Comparison of ENCODE assay signal across 24 mouse cellular contexts in the genomic region with DNA sequence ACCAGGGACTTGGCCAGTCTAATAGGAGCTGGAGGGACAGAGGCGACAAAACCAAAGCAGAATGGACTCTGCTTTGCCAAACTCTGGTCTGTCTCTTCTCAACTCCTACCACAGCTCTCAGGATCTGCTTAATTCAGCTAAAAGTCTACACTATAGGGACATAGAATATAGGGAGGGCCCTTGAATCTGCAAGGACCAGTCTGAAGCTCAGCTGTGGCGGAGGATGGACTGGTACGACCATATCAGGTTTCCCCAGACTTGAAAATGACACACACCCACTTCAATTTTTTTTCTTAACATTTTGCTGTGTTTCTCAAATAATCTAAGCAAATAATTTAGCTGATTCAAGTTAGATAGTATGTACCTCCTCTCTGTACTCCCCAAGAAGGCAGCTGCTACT.
DNase-seq lines count a peak whose midpoint lies in the region; ATAC-seq and TF ChIP-seq lines count a peak whose summit lies in the region.
"Had no signal": no experiment of that assay in that cellular context is flagged by ENCODE, and none has a peak within 500 bp of the region (broad histone marks: within the 10 kb centered on the region; RNA-seq: fewer than 3 reads in every experiment).

No protein-coding gene starts in this region.

- H3K36me3 ChIP-seq in liver, postnatal 0 days (replicated peaks; ENCODE audit: insufficient read depth, low read length), result peaks cover 54% of the 10 kb centered on the region
- peaks cover 66% of the 10 kb centered on the region for H3K36me3 ChIP-seq in liver, embryonic 13.5 days
- peaks cover 21% of the 10 kb centered on the region for H3K36me3 ChIP-seq in liver, embryonic 16.5 days (ENCODE audit: control insufficient read depth, insufficient read depth)

- no peak overlapping the region for H3K4me3 ChIP-seq in liver, postnatal 0 days (ENCODE audit: low read depth, low read length)
- H3K4me3 ChIP-seq in liver, embryonic 13.5 days (replicated peaks), result no peak overlapping the region
- no peak overlapping the region for H3K4me3 ChIP-seq in liver, embryonic 16.5 days (ENCODE audit: low read depth, low read length)
- H3K4me3 ChIP-seq: embryonic facial prominence, embryonic 12.5 days; embryonic facial prominence, embryonic 15.5 days; gastrocnemius, adult 2 months; hindbrain, embryonic 13.5 days had no signal

- TF ChIP-seq EP300 in liver, postnatal 0 days (IDR thresholded peaks at IDR 0.05; ENCODE audit: low read depth), result no peak

- H3K9me3 ChIP-seq in liver, postnatal 0 days (ENCODE audit: low read length), result no peaks in the 10 kb centered on the region
- no peaks in the 10 kb centered on the region for H3K9me3 ChIP-seq in liver, embryonic 13.5 days (replicated peaks)
- H3K9me3 ChIP-seq in liver, embryonic 16.5 days (replicated peaks; ENCODE audit: control insufficient read depth, low read length), result no peaks in the 10 kb centered on the region
- H3K9me3 ChIP-seq: embryonic facial prominence, embryonic 12.5 days; embryonic facial prominence, embryonic 15.5 days; hindbrain, embryonic 13.5 days had no signal

- ATAC-seq in liver, postnatal 0 days, result no peak
- ATAC-seq in erythroid progenitor cell, adult 5-6 weeks (replicated peaks; ENCODE audit: low FRiP score, poor library complexity, severe bottlenecking), result peak; percentile 52
- ATAC-seq in liver, embryonic 13.5 days (ENCODE audit: low read depth), result peak; percentile 89
- peak; percentile 83 for ATAC-seq in liver, embryonic 16.5 days (ENCODE audit: low read depth)
- ATAC-seq: activated CD4-positive, CD25-positive, alpha-beta regulatory T cell, adult 4 months; forebrain, embryonic 14.5 days; forebrain, postnatal 0 days; hindbrain, embryonic 16.5 days had no signal

- no peak for TF ChIP-seq CTCF in liver, postnatal 0 days (IDR thresholded peaks at IDR 0.05; ENCODE audit: low read depth)

- H3K27ac ChIP-seq in liver, postnatal 0 days (ENCODE audit: low read depth), result no peak overlapping the region
- H3K27ac ChIP-seq in liver, embryonic 13.5 days, result peak overlapping the region; percentile 76
- peak overlapping the region; percentile 72 for H3K27ac ChIP-seq in liver, embryonic 16.5 days (ENCODE audit: low read length)
- H3K27ac ChIP-seq: embryonic facial prominence, embryonic 12.5 days; embryonic facial prominence, embryonic 15.5 days; gastrocnemius, adult 2 months; hindbrain, embryonic 13.5 days had no signal

- H3K27me3 ChIP-seq in liver, postnatal 0 days (ENCODE audit: insufficient read depth, low read length), result no peaks in the 10 kb centered on the region
- H3K27me3 ChIP-seq in liver, embryonic 13.5 days, result no peaks in the 10 kb centered on the region
- no peaks in the 10 kb centered on the region for H3K27me3 ChIP-seq in liver, embryonic 16.5 days (ENCODE audit: control insufficient read depth, insufficient read depth, low read depth, low read length)
- H3K27me3 ChIP-seq: embryonic facial prominence, embryonic 12.5 days; embryonic facial prominence, embryonic 15.5 days; hindbrain, embryonic 13.5 days had no signal

- no peak overlapping the region for H3K9ac ChIP-seq in liver, postnatal 0 days (replicated peaks)
- H3K9ac ChIP-seq in liver, embryonic 13.5 days, result no peak overlapping the region
- H3K9ac ChIP-seq in liver, embryonic 16.5 days (ENCODE audit: low read depth, low read length), result no peak overlapping the region
- H3K9ac ChIP-seq: embryonic facial prominence, embryonic 12.5 days; embryonic facial prominence, embryonic 15.5 days; forebrain, postnatal 0 days; hindbrain, embryonic 13.5 days had no signal

- peak; percentile 40 for DNase-seq in liver
- DNase-seq in liver, postnatal 0 days, result no peak
- DNase-seq in liver, embryonic 13.5 days, result peak; percentile 40
- no peak for DNase-seq in right cerebral cortex, adult 2 months (ENCODE audit: low spot score in 2 of 2)
- DNase-seq in adrenal gland, postnatal 4 days (ENCODE audit: low spot score in 2 of 2), result no peak
- no peak for DNase-seq in retina, embryonic 14.5 days (ENCODE audit: low spot score)
- DNase-seq: adrenal gland, postnatal 10 days; adrenal gland, postnatal 36 days; cerebellum, adult 18-20 months; cerebellum, adult 9-11 months; cerebellum, postnatal 25 days; forebrain, postnatal 0 days; gastrocnemius, adult 2 months; gastrocnemius, postnatal 14 days; heart, adult 11 months had no signal

- 72% methylated on average over 3 of the region's 3 CpGs for WGBS in liver, postnatal 0 days (ENCODE audit: insufficient replicate concordance)
- WGBS in liver, embryonic 13.5 days (ENCODE audit: insufficient replicate concordance), result 54% methylated on average over 3 of the region's 3 CpGs
- WGBS in liver, embryonic 16.5 days (ENCODE audit: insufficient replicate concordance), result 33% methylated on average over 3 of the region's 3 CpGs

- no peaks in the 10 kb centered on the region for H3K4me1 ChIP-seq in liver, postnatal 0 days (ENCODE audit: insufficient read depth)
- peaks cover 28% of the 10 kb centered on the region for H3K4me1 ChIP-seq in liver, embryonic 13.5 days (replicated peaks)
- peaks cover 3% of the 10 kb centered on the region; the same call in 1 of the 2 replicates for H3K4me1 ChIP-seq in liver, embryonic 16.5 days (ENCODE audit: control insufficient read depth, low read depth, low read length)
- H3K4me1 ChIP-seq: embryonic facial prominence, embryonic 12.5 days; embryonic facial prominence, embryonic 15.5 days; hindbrain, embryonic 13.5 days had no signal

- H3K4me2 ChIP-seq in liver, postnatal 0 days (ENCODE audit: low read depth, low read length), result no peak overlapping the region
- H3K4me2 ChIP-seq in liver, embryonic 13.5 days, result peak overlapping the region; percentile 25; the same call in 1 of the 2 replicates
- no peak overlapping the region; the same call in 1 of the 2 replicates for H3K4me2 ChIP-seq in liver, embryonic 16.5 days (ENCODE audit: low read depth, low read length)
- H3K4me2 ChIP-seq: embryonic facial prominence, embryonic 12.5 days; embryonic facial prominence, embryonic 15.5 days; heart, embryonic 11.5 days; hindbrain, embryonic 13.5 days had no signal

Comparison
In these comparisons a context has a peak if more than half of its experiments do, and no peak if none do; other contexts are left out.
1. DNase-seq: peak in liver (single experiment) and liver, embryonic 13.5 days (single experiment); none in liver, postnatal 0 days (single experiment), right cerebral cortex, adult 2 months (0 of 2), adrenal gland, postnatal 4 days (0 of 2) and retina, embryonic 14.5 days (single experiment).